Mouse (Mus musculus) spleen, postnatal 4 days (tissue): Measurements from ENCODE around the gene Large1.

Experiments
- DNase-seq, 2 experiments: peaks; one replicate each; pipeline ENCODE4 v3.0.0; 2022; ENCODE audit warnings: low spot score in 2 of 2

Large1 gene

GRCm38 (mm10) chr8:72780644-72781043 is 572.7 kb downstream of the Large1 start:
- DNase-seq, result no peak

GRCm38 (mm10) chr8:72777797-72778196 is 575.5 kb downstream of the Large1 start:
- DNase-seq, result no peak

- no peak for DNase-seq
Measured at GRCm38 (mm10) chr8:72766777-72767176, 586.6 kb downstream of the Large1 start.

- peak in 1 of 2 experiments; percentile 57 for DNase-seq
Measured at GRCm38 (mm10) chr8:72765696-72766095, 587.6 kb downstream of the Large1 start.
